Mouse (Mus musculus) myocyte (in vitro differentiated cells): Measurements from ENCODE around the gene Cfb. TPM values are rescaled to one million over a fixed set of nuclear protein-coding genes. Genes with fewer than 3 reads are reported as not detected.

Source experiments
- H3K27me3 ChIP-seq: one replicate; pipeline ENCODE4 v1.6.1; 2011; ENCODE audit not compliant: control insufficient read depth, insufficient read depth, insufficient read length
- H3K36me3 ChIP-seq: one replicate; pipeline ENCODE4 v1.6.1; 2011; ENCODE audit not compliant: control insufficient read depth, insufficient read depth
- H3K4me2 ChIP-seq: one replicate; pipeline ENCODE4 v1.6.1; 2011; ENCODE audit warnings: low read depth, control low read depth
- H3K4me3 ChIP-seq: one replicate; pipeline ENCODE4 v1.5.1; 2011; ENCODE audit warnings: mild to moderate bottlenecking, control low read depth, moderate library complexity
- H3K79me2 ChIP-seq: one replicate; pipeline ENCODE4 v1.6.1; 2011; ENCODE audit not compliant: control insufficient read depth, insufficient read depth
- H3ac ChIP-seq: one replicate; pipeline ENCODE4 v1.6.1; 2011; ENCODE audit not compliant: control insufficient read depth, insufficient read length
- CEBPB ChIP-seq: IDR thresholded peaks from 2 replicates; pipeline ENCODE4 v1.6.1; 2011; ENCODE audit warnings: mild to moderate bottlenecking, moderate library complexity; ENCODE audit not compliant: poor library complexity, insufficient read depth, severe bottlenecking
- E2F4 ChIP-seq: IDR thresholded peaks from one replicate; pipeline ENCODE4 v1.6.1; 2011; ENCODE audit warnings: mild to moderate bottlenecking, control low read depth, moderate library complexity; ENCODE audit not compliant: insufficient read depth
- MAX ChIP-seq: IDR thresholded peaks from one replicate; pipeline ENCODE4 v1.6.1; 2011; ENCODE audit warnings: low read depth, mild to moderate bottlenecking, control low read depth
- MYOD1 ChIP-seq, 3 experiments: IDR thresholded peaks; one replicate each; pipeline ENCODE4 v1.6.1; 2011; ENCODE audit warnings: control low read depth in 2 of 3, low read depth in 2 of 3, mild to moderate bottlenecking in 2 of 3, moderate library complexity in 1 of 3; ENCODE audit not compliant: insufficient read length in 2 of 3, control insufficient read depth in 1 of 3
- MYOG ChIP-seq, 3 experiments: IDR thresholded peaks; one replicate each; pipeline ENCODE4 v1.6.1; 2011; ENCODE audit warnings: control low read depth in 2 of 3, low read depth in 2 of 3, mild to moderate bottlenecking in 2 of 3; ENCODE audit not compliant: insufficient read length in 2 of 3, control insufficient read depth in 1 of 3, insufficient read depth in 1 of 3
- POLR2A ChIP-seq: IDR thresholded peaks from one replicate; pipeline ENCODE4 v1.6.1; 2011; ENCODE audit warnings: low read depth, mild to moderate bottlenecking, control low read depth, moderate library complexity; ENCODE audit not compliant: insufficient read length
- POLR2AphosphoS2 ChIP-seq: IDR thresholded peaks from one replicate; pipeline ENCODE4 v1.6.1; 2011; ENCODE audit warnings: low read depth, control low read depth; ENCODE audit not compliant: insufficient read length
- REST ChIP-seq: IDR thresholded peaks from one replicate; pipeline ENCODE4 v1.6.1; 2011; ENCODE audit warnings: mild to moderate bottlenecking, control low read depth, moderate library complexity; ENCODE audit not compliant: insufficient read depth, insufficient read length
- SRF ChIP-seq: IDR thresholded peaks from one replicate; pipeline ENCODE4 v1.6.1; 2011; ENCODE audit warnings: low read depth; ENCODE audit not compliant: control insufficient read depth, insufficient read length
- TCF12 ChIP-seq: IDR thresholded peaks from one replicate; pipeline ENCODE4 v1.6.1; 2011; ENCODE audit warnings: mild to moderate bottlenecking, control low read depth; ENCODE audit not compliant: poor library complexity, insufficient read depth, severe bottlenecking
- TCF3 ChIP-seq: IDR thresholded peaks from one replicate; pipeline ENCODE4 v1.6.1; 2011; ENCODE audit warnings: low read depth, control low read depth; ENCODE audit not compliant: insufficient read length
- USF1 ChIP-seq: IDR thresholded peaks from one replicate; pipeline ENCODE4 v1.6.1; 2011; ENCODE audit warnings: low read depth, mild to moderate bottlenecking, control low read depth, moderate library complexity
- polyA plus RNA-seq: library from polyadenylated mRNA; unstranded; fragments of >200 nt; fragmentation: generic; extraction: Trizol; gene quantifications from one replicate; pipeline ENCODE4 v1.2.1, GENCODE M21; 2012; ENCODE audit warnings: missing spikeins

Cfb gene
- polyA plus RNA-seq, 1 experiment = 0.37 TPM

GRCm38 (mm10) chr17:34874321-34874720, 12.0 kb upstream of the Cfb start:
- TF ChIP-seq TCF12 = no peak
- TF ChIP-seq MYOG (IDR thresholded peaks at IDR 0.05; ENCODE audit: control insufficient read depth in 1 of 3, insufficient read depth in 1 of 3, insufficient read length in 2 of 3, low read depth in 2 of 3) = no peak
- TF ChIP-seq SRF = no peak
- TF ChIP-seq MAX = no peak
- no peak for TF ChIP-seq REST
- no peak for TF ChIP-seq E2F4
- no peak for TF ChIP-seq USF1

GRCm38 (mm10) chr17:34865981-34866380, 3.7 kb upstream of the Cfb start:
- no peaks in the 10 kb centered on the region for H3K79me2 ChIP-seq
- no peaks in the 10 kb centered on the region for H3K36me3 ChIP-seq
- H3K4me2 ChIP-seq = no peak overlapping the region
- no peak overlapping the region for H3K4me3 ChIP-seq
- TF ChIP-seq MYOG (IDR thresholded peaks at IDR 0.05; ENCODE audit: control insufficient read depth in 1 of 3, insufficient read depth in 1 of 3, insufficient read length in 2 of 3, low read depth in 2 of 3) (no peak), TCF3 (no peak), REST (no peak)
- peaks cover 29% of the 10 kb centered on the region for H3K27me3 ChIP-seq
- H3ac ChIP-seq = no peak overlapping the region

More at GRCm38 (mm10) chr17:34874321-34874720, 12.0 kb upstream of the Cfb start:
- H3K27me3 ChIP-seq = no peaks in the 10 kb centered on the region
- no peaks in the 10 kb centered on the region for H3K36me3 ChIP-seq
- no peak overlapping the region for H3K4me3 ChIP-seq
- no peak overlapping the region for H3ac ChIP-seq
- no peaks in the 10 kb centered on the region for H3K79me2 ChIP-seq
- H3K4me2 ChIP-seq = no peak overlapping the region

- Histone ChIP-seq H3K27me3 (peaks cover 30% of the 10 kb centered on the region), H3K4me2 (no peak overlapping the region), H3ac (no peak overlapping the region), H3K36me3 (peaks cover 7% of the 10 kb centered on the region), H3K4me3 (no peak overlapping the region), H3K79me2 (no peaks in the 10 kb centered on the region)
- no peak for TF ChIP-seq MYOG (IDR thresholded peaks at IDR 0.05; ENCODE audit: control insufficient read depth in 1 of 3, insufficient read depth in 1 of 3, insufficient read length in 2 of 3, low read depth in 2 of 3)
- no peak for TF ChIP-seq TCF12
- TF ChIP-seq MYOD1 (IDR thresholded peaks at IDR 0.05; ENCODE audit: control insufficient read depth in 1 of 3, insufficient read length in 2 of 3, low read depth in 2 of 3) = no peak
Measured at GRCm38 (mm10) chr17:34861704-34862415, 458 bp downstream of the Cfb start.

GRCm38 (mm10) chr17:34860514-34860913, 1.8 kb downstream of the Cfb start:
- peaks cover 30% of the 10 kb centered on the region for H3K27me3 ChIP-seq
- H3K36me3 ChIP-seq = peaks cover 7% of the 10 kb centered on the region
- H3K79me2 ChIP-seq = no peaks in the 10 kb centered on the region
- no peak overlapping the region for H3K4me3 ChIP-seq
- H3K4me2 ChIP-seq = no peak overlapping the region
- TF ChIP-seq SRF (no peak), TCF3 (no peak), MAX (no peak), E2F4 (no peak), MYOD1 (IDR thresholded peaks at IDR 0.05; ENCODE audit: control insufficient read depth in 1 of 3, insufficient read length in 2 of 3, low read depth in 2 of 3) (no peak), POLR2AphosphoS2 (peak; percentile 58)
- no peak overlapping the region for H3ac ChIP-seq

- no peaks in the 10 kb centered on the region for H3K79me2 ChIP-seq
- peaks cover 7% of the 10 kb centered on the region for H3K36me3 ChIP-seq
- no peak for TF ChIP-seq TCF12
- no peak for TF ChIP-seq REST
- TF ChIP-seq TCF3 = no peak
- no peak for TF ChIP-seq MYOD1 (IDR thresholded peaks at IDR 0.05; ENCODE audit: control insufficient read depth in 1 of 3, insufficient read length in 2 of 3, low read depth in 2 of 3)
- no peak for TF ChIP-seq POLR2A
- TF ChIP-seq E2F4 = no peak
- no peak for TF ChIP-seq CEBPB
- no peak for TF ChIP-seq USF1
- TF ChIP-seq SRF = no peak
- no peak for TF ChIP-seq MYOG (IDR thresholded peaks at IDR 0.05; ENCODE audit: control insufficient read depth in 1 of 3, insufficient read depth in 1 of 3, insufficient read length in 2 of 3, low read depth in 2 of 3)
- TF ChIP-seq POLR2AphosphoS2 = no peak
- no peak for TF ChIP-seq MAX
Measured at GRCm38 (mm10) chr17:34858670-34859069, 3.6 kb downstream of the Cfb start.

More at GRCm38 (mm10) chr17:34858670-34859069, 3.6 kb downstream of the Cfb start:
- peaks cover 17% of the 10 kb centered on the region for H3K27me3 ChIP-seq
- no peak overlapping the region for H3K4me2 ChIP-seq
- no peak overlapping the region for H3ac ChIP-seq
- H3K4me3 ChIP-seq = no peak overlapping the region
